8 mouse cellular contexts compared by ENCODE assay signal in the genomic region with DNA sequence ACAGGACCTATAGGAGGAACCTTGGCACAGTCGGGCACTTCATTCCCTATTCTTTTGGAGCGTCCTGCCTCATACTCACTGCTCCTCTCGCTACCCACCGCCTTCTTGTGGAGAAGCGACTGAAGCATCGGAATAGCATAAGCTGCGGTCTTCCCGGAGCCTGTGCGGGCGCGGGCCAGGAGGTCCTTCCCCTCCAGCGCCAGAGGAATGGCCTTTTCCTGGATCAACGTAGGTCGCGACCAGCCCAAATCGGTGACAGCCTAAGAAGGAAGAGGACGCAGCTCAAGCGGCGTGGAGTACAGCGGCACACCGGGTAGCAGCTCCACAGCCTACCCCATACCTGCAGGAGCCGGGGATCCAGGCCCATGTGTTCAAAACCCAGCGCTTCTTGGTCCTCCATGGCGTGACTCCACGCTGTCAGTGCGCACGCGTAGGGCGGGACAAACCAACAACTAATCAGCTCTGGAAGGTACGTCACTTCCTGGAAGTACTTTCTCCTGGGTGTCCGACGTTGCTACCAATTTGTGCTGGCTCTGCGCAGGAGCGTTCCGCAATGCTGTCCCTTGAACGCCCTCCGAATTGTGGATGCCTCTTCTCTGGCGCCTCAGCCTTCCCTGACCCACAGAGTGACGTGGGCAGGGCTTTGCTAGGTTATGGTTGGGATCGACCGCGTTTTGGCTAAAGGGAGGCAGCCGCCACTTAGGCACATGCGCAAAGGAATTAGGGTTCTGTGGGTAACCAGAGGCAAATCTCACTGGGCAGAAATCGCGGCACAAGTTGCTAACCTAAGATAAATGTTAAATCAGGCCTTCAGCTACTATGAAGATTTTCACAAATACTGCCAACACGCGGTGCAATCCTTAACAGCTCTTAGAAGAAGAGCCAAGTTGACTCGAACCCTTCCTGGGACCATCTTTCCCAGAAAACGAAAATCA. TPM values are rescaled to one million over a fixed set of nuclear protein-coding genes. Genes with fewer than 3 reads are reported as not detected.
DNase-seq lines count a peak whose midpoint lies in the region; ATAC-seq and TF ChIP-seq lines count a peak whose summit lies in the region.

A gene (minus strand): TSS at position 453 of the 935 bp plus-strand sequence.

- H3K36me3 ChIP-seq in kidney, embryonic 14.5 days (ENCODE audit: control insufficient read depth, insufficient read depth, low read length) = peaks cover 59% of the 10 kb centered on the region
- H3K36me3 ChIP-seq in limb, embryonic 15.5 days = peaks cover 53% of the 10 kb centered on the region

- peak within 1 kb of the TSS; percentile 90 for H3K4me2 ChIP-seq in kidney, embryonic 14.5 days (replicated peaks; ENCODE audit: low read depth, low read length)
- H3K4me2 ChIP-seq in limb, embryonic 15.5 days = peak within 1 kb of the TSS; percentile 84

- peak within 1 kb of the TSS; percentile 86 for H3K9ac ChIP-seq in kidney, embryonic 14.5 days (ENCODE audit: low read depth, low read length)
- H3K9ac ChIP-seq in limb, embryonic 15.5 days = peak within 1 kb of the TSS; percentile 70

- no peaks in the 10 kb centered on the region for H3K9me3 ChIP-seq in kidney, embryonic 14.5 days (ENCODE audit: control insufficient read depth, low read length)
- no peaks in the 10 kb centered on the region for H3K9me3 ChIP-seq in limb, embryonic 15.5 days

- peaks cover 12% of the 10 kb centered on the region; the same call in 1 of the 2 replicates for H3K4me1 ChIP-seq in bone marrow macrophage, adult 2 months (ENCODE audit: control insufficient read depth, insufficient read depth, low read length)
- H3K4me1 ChIP-seq in embryonic fibroblast, embryonic 13.5 days (ENCODE audit: control insufficient read depth, insufficient read depth, low read length) = no peaks in the 10 kb centered on the region
- peaks cover 8% of the 10 kb centered on the region for H3K4me1 ChIP-seq in kidney, embryonic 14.5 days (ENCODE audit: control insufficient read depth, insufficient read depth, low read length)
- peaks cover 8% of the 10 kb centered on the region for H3K4me1 ChIP-seq in limb, embryonic 15.5 days

- peak; percentile 96 for DNase-seq in A20 (ENCODE audit: low read depth, low spot score)
- DNase-seq in heart, adult 9 months (ENCODE audit: low spot score in 2 of 2) = peak; percentile 93 to 94
- peak; percentile 73 to 81 for DNase-seq in monocyte, adult 2 months (ENCODE audit: low read depth in 1 of 2, low spot score in 2 of 2)
- DNase-seq in spleen, postnatal 36 days (ENCODE audit: low spot score in 2 of 2) = peak; percentile 90 to 95

- TF ChIP-seq POLR2A in bone marrow macrophage, adult 2 months (IDR thresholded peaks at IDR 0.05; ENCODE audit: borderline replicate concordance, low read depth, low read length) = 0 out of 2 replicates have a peak, but pooled peaks have one; percentile 13
- TF ChIP-seq POLR2A in embryonic fibroblast, embryonic 13.5 days (IDR thresholded peaks at IDR 0.05; ENCODE audit: low read depth, low read length) = peak; percentile 91

- TF ChIP-seq CTCF in bone marrow macrophage, adult 2 months (IDR thresholded peaks at IDR 0.05; ENCODE audit: low read depth, low read length) = no peak
- TF ChIP-seq CTCF in embryonic fibroblast, embryonic 13.5 days (IDR thresholded peaks at IDR 0.05; ENCODE audit: borderline replicate concordance, insufficient read depth, low read length) = no peak

- peak within 1 kb of the TSS; percentile 87 for H3K4me3 ChIP-seq in bone marrow macrophage, adult 2 months (ENCODE audit: insufficient read depth, low read length)
- H3K4me3 ChIP-seq in embryonic fibroblast, embryonic 13.5 days (ENCODE audit: insufficient read depth, low read length) = peak within 1 kb of the TSS; percentile 75
- peak within 1 kb of the TSS; percentile 81 for H3K4me3 ChIP-seq in kidney, embryonic 14.5 days (ENCODE audit: low read length)
- H3K4me3 ChIP-seq in limb, embryonic 15.5 days = peak within 1 kb of the TSS; percentile 76

- H3K27ac ChIP-seq in bone marrow macrophage, adult 2 months (ENCODE audit: insufficient read depth, low read depth, low read length) = peak within 1 kb of the TSS; percentile 85
- peak within 1 kb of the TSS; percentile 83 for H3K27ac ChIP-seq in embryonic fibroblast, embryonic 13.5 days (ENCODE audit: insufficient read depth, low read length)
- peak within 1 kb of the TSS; percentile 87 for H3K27ac ChIP-seq in kidney, embryonic 14.5 days (ENCODE audit: low read depth, low read length)
- peak within 1 kb of the TSS; percentile 93 for H3K27ac ChIP-seq in limb, embryonic 15.5 days

- peak; percentile 98 for ATAC-seq in kidney, embryonic 14.5 days (ENCODE audit: low FRiP score, low TSS enrichment)
- ATAC-seq in limb, embryonic 15.5 days (ENCODE audit: insufficient number of reproducible peaks, low FRiP score, low TSS enrichment, low read depth) = peak; percentile 93

- 3% methylated on average over 50 of the region's 50 CpGs for WGBS in kidney, embryonic 14.5 days
- WGBS in limb, embryonic 15.5 days = 2% methylated on average over 50 of the region's 50 CpGs

- H3K27me3 ChIP-seq in kidney, embryonic 14.5 days (ENCODE audit: control insufficient read depth, insufficient read depth, low read length) = no peaks in the 10 kb centered on the region
- no peaks in the 10 kb centered on the region for H3K27me3 ChIP-seq in limb, embryonic 15.5 days

RNA-seq across cellular contexts. Expression of the gene that starts here (rescaled TPM):
- 16.2 and 19.2 TPM in 2 replicates for polyA plus RNA-seq in bone marrow macrophage, adult 2 months (2012; ENCODE audit: insufficient read depth, insufficient read length, missing spikeins)
- polyA plus RNA-seq in embryonic fibroblast, embryonic 13.5 days (2011; ENCODE audit: insufficient read length, low read depth, missing spikeins) = 38.5 and 39.4 TPM in 2 replicates
- polyA plus RNA-seq in kidney, embryonic 14.5 days (2014; fragmentation: Nextera tagmentation; extraction: Ambion mirVana) = 80.7 and 112 TPM in 2 replicates
- 81.0 and 91.8 TPM in 2 replicates for polyA plus RNA-seq in limb, embryonic 15.5 days (2015; fragmentation: Nextera tagmentation; extraction: Ambion mirVana)

Comparison
In these comparisons a context has a peak if more than half of its experiments do, and no peak if none do; other contexts are left out.
1. Peak in every context shown above with its lines: DNase-seq, ATAC-seq, H3K4me3 ChIP-seq and H3K27ac ChIP-seq.